Mouse (Mus musculus) bone marrow, adult 2 months (tissue): ENCODE results near the gene Xrcc4.

Experiments used
- CTCF ChIP-seq: fragments of 200-500 bp; IDR thresholded peaks from 2 replicates; pipeline ENCODE4 v1.5.1; 2011; ENCODE audit warnings: low read length, control low read depth; ENCODE audit not compliant: control insufficient read depth, insufficient read depth
- POLR2A ChIP-seq: fragments of 200-500 bp; IDR thresholded peaks from 2 replicates; pipeline ENCODE4 v1.6.1; 2011; ENCODE audit warnings: low read depth, mild to moderate bottlenecking, control low read depth, low read length, borderline replicate concordance; ENCODE audit not compliant: control insufficient read depth

GRCm38 (mm10) chr13:89929477-89929876, 159.9 kb downstream of the Xrcc4 start:
- TF ChIP-seq POLR2A = no peak
- no peak for TF ChIP-seq CTCF
